Mouse (Mus musculus): ENCODE data around the gene Cxcl5.
A peak's percentile ranks its signal among the peaks of the same experiment; 100 is the strongest.
"Not testable (repeated sequence)": the region's sequence is repeated elsewhere in the genome, so short reads cannot be mapped to it uniquely, and the experiment has no call there.

Gene Cxcl5

GRCm38 (mm10) chr5:90785659-90786588 is 26.8 kb downstream of the Cxcl5 start, which contains the start of gene Cxcl3:
Gene Cxcl3, plus strand, starts transcription at chr5:90786103.
- DNase-seq (ENCODE audit: low spot score) = peak; percentile 33

- DNase-seq (ENCODE audit: low spot score) = no peak
Observed at GRCm38 (mm10) chr5:90788114-90788513, 29.0 kb downstream of the Cxcl5 start.

DNA sequence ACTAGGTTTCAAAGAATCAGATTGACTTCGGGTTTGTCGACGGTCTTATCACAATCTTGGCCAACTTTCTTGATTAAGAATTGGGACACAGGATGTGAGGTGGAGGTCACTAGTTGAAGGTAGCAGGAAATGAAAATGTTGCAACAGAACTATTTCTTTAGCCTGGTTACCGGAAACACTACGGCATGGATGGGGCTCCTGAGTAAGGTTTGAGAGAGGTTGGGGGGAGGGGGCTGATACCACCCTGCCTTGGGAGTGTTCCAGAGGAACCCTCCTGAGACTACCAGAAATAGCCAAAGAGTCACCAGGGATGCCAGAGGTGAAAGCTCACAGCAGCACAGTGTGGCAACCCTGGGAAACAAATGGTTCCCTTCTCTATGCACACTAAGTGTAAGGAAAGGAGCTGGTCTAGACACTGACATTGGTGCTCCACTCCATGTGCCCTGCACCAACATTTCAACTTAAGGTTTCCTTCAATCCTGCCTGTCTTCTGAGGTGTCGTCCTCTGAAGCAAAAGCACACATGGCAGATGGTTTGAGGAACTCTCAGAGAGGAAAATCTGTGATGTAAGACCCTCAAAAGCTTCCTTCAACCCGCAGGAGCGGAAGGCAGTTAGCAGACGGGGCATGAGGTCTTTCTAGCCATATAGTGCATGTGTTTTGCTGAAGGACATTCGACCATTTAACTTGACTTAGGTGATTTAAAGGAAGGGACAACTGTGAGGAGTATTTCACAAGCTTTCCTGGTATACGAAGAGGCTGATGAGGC is 30.3 kb downstream of the Cxcl5 start:
- DNase-seq (ENCODE audit: low spot score) = no peak

- DNase-seq (ENCODE audit: low spot score) = no peak
Observed at GRCm38 (mm10) chr5:90790074-90790502, 30.9 kb downstream of the Cxcl5 start.

- DNase-seq (ENCODE audit: low spot score) = no peak
Observed at GRCm38 (mm10) chr5:90794195-90794625, 35.0 kb downstream of the Cxcl5 start, which contains the start of gene Cxcl15. Gene Cxcl15, plus strand, starts transcription at chr5:90794534.

DNA sequence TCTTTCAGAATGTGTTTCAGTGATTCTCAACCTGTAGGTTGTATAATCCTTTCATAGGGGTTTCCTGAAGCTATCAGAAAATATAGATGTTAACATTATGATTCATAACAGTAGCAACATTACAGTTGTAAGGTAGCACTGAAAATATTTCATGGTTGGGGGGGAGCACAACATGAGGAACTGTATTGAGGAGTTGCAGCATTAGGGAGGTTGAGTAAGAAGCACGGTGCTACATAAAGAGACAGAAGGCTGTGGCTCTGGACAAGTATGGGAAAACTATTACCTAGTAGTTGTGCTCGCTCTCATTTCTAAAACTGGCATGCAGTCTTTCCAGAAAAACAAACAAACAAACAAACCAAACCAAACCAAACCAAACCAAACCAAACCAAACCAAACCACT is 36.2 kb downstream of the Cxcl5 start:
- DNase-seq (ENCODE audit: low spot score) = not testable (repeated sequence)

GRCm38 (mm10) chr5:90804574-90804973 is 45.4 kb downstream of the Cxcl5 start:
- no peak for DNase-seq (ENCODE audit: low spot score)

DNA sequence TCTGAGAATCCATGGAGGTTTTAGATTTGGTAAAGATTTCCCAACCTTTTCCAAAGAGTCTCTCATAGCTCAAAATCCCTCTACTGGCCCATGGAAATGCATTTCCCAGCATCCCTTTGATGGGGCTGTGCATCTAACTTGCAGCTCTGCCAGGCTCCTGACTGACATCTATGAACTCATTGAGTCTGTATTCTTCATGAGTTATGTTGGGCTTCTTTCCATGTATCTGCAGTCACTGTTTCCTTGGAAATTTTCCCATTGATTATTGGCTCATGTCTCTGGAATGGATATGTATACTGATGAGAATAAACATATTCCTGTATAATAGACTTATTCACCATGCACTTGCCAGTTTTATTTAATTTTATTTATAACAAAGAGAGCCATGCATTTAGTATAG is 46.9 kb downstream of the Cxcl5 start:
- DNase-seq (ENCODE audit: low spot score) = no peak

GRCm38 (mm10) chr5:90807176-90807950 is 48.2 kb downstream of the Cxcl5 start:
- no peak for DNase-seq (ENCODE audit: low spot score)
